Mouse (Mus musculus) embryo, embryonic 9.5 days (tissue): ENCODE data around the gene Sf1.
A peak's percentile ranks its signal among the peaks of the same experiment; 100 is the strongest.

Experiments used
- DNase-seq: peaks from one replicate; pipeline ENCODE4 v3.0.0-alpha.2; 2017; ENCODE audit errors: extremely low spot score

Sf1 gene

DNA sequence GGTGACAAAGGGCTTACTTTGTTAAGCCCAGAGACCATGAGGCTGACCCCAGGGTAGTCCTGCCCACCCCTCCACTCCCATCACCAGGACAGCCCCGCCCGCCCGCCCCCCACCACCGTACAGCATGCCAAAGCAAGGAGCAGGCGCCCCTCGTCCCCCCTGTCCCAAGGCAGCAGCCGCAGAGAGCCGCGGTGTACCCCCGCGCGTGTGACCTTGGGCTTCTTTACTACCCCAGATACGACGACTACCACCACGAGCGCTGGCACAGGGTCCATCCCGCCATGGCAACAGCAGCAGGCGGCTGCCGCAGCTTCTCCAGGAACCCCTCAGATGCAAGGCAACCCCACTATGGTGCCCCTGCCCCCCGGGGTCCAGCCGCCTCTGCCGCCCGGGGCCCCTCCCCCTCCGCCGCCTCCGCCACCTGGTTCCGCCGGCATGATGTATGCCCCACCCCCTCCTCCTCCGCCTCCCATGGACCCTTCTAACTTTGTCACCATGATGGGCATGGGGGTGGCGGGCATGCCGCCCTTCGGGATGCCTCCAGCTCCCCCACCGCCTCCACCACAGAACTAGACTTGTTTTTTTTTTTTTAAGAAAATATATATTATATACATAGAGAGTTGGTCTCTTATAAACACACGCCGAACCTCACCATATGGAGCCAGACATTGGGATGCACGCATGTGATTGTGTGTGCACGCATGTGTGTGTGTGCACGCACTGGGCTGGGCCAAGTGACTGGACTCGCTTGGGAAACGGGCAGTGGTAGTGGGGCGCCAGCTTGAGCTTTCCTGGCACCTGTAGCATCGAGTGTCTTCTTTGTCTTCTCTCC lies 12.1 kb downstream of the Sf1 start:
- DNase-seq = no peak

DNA sequence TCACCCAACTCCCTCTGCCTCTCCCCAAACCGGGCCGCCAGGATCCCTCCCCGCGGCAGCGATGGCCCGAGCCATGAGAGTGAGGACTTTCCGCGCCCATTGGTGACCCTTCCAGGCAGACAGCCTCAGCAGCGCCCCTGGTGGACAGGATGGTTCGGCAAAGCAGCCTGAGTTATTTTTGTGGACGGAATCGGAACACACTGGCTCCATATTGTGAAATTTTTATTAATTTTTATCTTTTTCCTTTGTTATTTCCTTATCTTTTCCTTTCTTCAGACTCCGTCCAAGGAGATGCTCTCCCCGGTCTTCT lies 12.7 kb downstream of the Sf1 start:
- peak; percentile 56 for DNase-seq

DNA sequence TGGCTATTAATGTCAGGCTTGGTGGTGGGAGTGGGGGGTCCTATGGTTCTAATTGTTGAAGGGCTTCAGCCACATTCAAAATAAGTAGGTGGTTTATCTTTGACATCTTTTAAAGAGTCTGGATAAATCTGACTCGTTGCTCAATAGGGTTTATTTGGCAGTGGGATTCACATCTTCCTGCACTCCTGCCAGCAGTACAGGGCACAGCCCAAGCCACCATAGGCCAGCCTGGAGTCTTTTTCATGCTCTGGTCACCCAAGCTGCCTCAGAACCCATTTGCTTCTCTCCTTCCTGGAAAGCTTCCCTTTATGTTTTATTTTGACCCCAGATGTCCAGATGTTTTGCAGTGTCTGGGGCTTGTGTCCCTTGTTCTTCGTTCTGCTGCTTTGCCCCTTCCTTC lies 13.2 kb downstream of the Sf1 start:
- no peak for DNase-seq

DNA sequence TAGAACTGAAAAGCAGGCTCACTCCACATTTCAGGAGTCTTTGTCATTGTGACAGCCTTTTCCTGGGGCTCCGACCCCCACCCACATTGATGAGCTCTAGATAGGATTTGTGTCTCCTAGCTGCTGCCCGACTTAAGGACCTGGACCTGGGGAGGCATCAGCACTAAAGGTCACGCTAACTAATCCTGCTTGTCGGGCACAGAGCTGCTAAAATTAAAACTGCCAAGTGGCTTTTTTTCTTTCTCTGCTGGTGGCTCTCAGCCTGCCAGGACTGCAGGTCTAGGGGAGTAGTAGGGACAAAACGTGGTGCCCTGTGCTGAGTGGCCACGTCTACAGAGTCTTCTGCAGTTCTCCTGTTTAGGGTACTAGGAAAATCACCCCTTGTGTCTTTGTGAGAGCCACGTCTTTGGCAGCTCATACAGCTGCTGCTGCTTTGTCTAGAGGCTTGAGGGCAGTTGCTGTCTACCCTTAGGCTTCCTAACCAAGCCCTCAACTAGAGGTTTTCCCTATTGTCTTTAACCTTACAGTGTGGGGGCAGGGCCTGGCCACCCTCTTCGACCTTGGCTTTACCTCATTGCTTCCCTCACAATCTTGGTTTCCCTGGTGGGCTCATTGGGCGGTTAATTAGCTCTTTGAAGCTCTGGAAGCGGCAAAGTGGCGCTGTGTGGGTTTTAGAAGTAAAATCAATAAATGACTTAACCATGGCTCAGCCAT lies 14.0 kb downstream of the Sf1 start:
- peak; percentile 33 for DNase-seq

DNA sequence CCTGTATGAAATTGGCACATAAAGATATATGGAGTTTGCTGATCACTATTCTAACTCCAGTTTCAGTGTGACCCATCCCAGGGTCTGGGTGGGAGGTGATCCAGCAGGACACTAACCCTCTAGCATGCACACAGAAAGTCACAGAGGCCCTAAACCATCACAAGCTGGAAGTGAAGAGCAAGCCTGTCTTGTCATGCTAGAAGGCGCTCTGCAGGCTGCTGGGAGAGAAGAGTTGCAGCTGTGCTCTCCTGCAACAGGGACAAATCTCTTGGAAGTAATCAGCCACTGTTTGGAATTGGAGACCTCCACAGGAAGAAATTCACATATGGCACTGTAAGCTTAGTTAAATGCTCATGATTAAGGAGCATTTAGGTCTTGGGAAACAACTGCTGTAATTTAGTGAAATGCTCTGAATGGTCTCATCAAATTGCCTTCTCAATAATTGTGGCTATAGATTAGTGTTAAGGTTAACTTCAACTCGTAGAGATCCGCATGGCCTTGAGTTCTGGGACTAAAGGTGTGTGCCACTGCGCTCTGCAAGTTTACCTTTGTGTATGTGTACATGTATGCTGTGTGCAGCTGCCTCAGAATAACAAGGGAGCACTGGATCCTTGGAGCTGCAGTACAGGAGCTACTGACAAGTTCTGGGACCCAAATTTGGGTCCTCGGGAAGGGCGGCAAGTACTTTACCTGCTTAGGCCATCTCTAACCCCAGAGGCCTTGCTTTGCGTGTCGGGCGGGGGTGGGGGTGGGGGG lies 17.1 kb downstream of the Sf1 start:
- DNase-seq = no peak

DNA sequence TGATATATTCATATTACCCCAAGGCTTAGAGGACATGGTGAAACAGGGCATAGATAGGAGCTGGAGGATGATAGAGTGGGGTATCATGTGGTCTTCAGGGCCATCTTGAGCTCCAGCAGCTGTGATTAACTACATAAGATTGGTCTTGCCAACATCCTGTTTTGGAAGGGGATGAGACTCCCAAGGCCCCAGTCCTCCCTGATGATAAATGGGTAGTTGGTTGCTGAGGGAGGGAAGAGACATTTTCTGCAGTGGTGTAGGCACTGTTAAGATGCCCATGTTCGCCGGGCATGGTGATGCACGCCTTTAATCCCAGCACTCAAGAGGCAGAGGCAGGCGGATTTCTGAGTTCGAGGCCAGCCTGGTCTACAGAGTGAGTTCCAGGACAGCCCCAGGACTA lies 17.7 kb downstream of the Sf1 start:
- no peak for DNase-seq

DNA sequence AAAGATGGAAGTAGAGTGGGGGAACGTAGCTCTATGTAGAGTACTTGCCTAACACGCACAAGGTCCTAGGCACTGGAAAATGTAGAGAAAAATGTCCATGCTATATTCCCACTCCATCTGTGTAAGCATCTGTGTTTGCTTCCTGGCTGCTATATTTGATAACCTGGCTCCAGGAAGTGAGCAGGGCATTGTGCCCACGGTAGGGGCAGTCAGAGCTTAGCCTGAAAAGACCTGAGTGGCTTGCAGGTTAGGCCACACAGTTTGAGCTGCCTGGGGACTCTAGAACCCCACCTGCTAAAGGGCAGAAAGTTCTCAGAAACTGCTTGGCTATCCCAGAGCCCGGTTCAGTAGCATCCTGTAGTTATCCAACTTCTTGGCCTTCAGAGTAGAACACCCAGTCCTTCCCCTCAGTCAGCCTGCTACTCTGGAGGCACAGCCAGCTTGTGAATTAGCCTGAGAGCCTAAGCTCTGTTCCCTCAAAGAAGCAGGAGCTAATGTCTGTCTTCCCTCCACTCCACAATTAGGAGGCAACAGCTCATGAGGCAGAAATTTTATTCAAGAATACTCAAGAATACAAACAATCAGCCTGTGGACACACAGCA lies 18.9 kb downstream of the Sf1 start:
- no peak for DNase-seq

DNA sequence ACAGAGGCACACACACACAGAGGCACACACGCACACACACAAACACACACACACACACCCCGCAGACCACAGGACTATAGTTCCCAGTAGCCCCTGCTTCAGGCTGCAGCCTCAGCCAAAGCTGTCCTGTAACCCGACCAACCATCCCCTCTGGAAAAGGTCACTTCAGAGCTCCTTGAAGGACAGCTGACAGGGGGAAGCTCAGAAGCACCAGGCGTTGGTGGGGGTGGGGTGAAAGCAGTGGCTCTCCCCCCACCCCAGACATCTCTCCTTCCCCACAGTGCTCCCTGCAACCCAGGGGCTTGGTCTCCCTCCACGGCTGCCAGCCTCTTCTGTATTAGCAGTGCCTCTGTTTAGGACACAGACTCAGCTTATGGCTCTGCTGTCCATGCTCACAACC lies 20.0 kb downstream of the Sf1 start:
- DNase-seq = no peak

DNA sequence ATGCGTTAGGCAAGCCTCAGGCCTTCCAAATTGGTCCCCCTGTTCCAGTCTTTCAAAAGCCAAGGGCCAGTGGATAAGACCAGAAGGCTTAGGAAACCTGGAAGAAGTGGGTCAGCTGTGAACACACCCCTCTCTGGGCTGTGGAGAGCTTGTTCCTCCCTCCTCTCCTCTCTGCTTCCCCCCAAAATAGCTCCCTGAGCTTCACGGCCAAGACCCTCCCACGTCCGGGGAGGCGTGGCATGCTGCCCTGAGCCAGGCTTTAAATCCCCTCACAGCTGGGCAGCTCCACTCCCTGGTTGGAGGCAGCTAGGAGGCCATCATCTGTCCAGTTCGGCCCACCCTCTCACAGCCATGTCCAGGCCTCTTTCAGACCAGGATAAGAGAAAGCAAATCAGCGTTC lies 20.6 kb downstream of the Sf1 start, which contains the start of gene Pygm:
Gene Pygm, plus strand, starts transcription at position 272 of the 400 bp plus-strand sequence.
- DNase-seq = peak; percentile 36

DNA sequence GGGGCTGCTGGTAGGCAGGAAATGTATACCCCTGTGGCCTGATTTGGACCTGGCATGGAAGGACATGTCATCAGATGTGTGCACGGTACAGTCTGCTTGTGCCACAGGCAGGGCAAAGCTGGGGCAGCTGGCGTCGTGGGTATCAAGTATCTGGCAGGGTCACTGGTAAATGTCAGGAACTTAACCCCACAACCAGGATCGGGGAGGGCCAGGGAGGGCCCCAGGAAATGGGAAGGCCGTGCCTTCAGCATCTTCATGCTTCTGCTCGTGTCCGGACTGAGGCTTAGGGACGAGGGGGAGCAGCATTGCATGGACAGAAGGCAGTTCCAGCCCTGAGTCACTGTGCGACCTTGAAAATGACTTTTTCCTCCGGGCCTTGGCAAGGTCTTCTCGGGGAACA lies 21.5 kb downstream of the Sf1 start:
- DNase-seq = no peak

DNA sequence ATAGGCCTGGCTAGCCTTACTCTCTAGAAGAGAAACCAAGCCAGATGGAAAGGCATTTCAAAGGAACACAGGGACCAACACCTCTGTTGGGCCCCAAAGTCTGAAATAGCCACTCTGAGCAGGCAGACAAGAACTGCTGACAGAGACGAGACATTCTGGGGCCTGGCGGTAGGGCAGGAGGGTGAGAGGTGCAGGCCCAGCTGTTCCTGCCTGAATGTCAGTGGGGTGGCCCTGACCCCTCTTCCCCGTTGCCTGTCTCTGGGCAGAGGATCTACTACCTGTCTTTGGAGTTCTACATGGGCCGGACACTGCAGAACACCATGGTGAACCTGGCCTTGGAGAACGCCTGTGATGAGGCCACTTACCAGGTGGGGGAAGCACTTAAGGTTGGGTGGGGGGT lies 21.9 kb downstream of the Sf1 start:
- DNase-seq = no peak

DNA sequence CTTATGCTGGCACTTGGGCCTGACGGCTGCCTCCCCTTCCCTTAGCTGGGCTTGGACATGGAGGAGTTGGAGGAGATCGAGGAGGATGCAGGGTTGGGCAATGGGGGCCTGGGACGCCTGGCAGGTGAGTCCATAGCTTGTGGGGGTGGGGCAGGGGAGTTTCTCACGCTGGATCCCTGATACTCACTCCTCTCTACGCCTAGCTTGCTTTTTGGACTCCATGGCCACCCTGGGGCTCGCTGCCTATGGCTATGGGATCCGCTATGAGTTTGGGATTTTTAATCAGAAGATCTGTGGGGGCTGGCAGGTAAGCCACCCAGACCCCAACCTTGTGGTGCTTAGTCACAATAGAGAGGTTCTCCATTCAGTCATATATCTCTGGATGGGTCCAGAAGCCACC lies 22.3 kb downstream of the Sf1 start:
- no peak for DNase-seq

DNA sequence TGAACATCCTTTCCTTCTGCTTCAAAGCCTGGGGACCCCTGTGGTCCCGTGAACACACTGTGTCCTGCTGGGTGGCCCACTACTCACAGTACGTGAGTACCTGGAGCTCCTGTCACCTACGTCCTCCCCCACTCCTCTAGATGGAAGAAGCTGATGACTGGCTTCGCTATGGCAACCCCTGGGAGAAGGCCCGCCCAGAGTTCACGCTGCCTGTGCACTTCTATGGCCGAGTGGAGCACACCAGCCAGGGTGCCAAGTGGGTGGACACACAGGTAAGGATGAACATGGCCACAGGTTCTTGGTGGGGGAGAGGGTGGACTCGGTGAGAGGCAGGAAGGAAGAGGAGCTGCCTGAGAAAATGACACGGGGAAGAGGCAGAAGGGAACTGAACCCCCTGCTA lies 22.7 kb downstream of the Sf1 start:
- DNase-seq = no peak

DNA sequence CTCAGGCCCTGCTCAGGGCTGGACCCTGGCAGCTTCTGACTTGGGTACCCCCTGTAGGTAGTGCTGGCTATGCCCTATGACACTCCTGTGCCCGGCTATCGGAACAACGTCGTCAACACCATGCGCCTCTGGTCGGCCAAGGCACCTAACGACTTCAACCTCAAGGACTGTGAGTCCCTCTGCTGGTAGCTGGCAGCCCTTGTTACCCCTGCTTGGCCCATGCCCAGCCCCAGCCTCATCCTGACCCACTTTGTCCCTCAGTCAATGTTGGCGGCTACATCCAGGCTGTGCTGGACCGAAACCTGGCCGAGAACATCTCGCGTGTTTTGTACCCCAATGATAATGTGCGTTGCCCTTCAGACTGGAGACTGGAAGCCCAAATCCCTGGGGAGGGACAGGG lies 24.5 kb downstream of the Sf1 start:
- DNase-seq = no peak

DNA sequence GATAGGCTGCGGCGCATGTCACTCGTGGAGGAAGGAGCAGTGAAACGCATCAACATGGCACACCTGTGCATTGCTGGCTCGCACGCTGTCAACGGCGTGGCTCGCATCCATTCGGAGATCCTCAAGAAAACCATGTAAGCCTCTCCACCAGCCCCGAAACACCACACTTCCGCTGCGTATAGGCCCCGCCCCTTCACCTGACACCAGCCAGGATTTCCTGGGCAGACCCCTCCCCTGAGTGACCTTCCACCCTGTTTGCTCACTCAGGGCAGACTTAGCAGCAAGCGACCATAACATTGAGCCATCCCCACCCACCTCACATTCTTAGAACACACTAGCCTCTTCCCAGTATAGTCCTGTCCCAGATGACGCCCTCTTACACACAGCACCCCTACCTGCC lies 26.3 kb downstream of the Sf1 start:
- DNase-seq = peak; percentile 57

DNA sequence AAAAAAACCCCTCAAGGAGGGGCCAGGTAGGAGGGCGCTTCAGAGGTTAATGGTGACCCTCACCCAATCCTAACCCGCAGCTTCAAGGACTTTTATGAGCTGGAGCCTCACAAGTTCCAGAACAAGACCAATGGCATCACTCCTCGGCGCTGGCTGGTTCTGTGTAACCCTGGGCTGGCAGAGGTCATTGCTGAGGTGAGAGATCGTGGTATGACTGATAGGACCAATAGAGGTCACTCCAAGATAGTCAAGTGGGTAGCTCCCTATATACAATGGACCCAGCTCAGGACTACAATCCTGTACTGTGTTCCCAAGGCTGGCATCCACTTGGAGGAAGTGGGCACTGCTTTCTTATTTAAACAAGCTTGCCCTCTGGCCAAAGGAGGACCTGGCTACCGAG lies 26.8 kb downstream of the Sf1 start:
- no peak for DNase-seq

DNA sequence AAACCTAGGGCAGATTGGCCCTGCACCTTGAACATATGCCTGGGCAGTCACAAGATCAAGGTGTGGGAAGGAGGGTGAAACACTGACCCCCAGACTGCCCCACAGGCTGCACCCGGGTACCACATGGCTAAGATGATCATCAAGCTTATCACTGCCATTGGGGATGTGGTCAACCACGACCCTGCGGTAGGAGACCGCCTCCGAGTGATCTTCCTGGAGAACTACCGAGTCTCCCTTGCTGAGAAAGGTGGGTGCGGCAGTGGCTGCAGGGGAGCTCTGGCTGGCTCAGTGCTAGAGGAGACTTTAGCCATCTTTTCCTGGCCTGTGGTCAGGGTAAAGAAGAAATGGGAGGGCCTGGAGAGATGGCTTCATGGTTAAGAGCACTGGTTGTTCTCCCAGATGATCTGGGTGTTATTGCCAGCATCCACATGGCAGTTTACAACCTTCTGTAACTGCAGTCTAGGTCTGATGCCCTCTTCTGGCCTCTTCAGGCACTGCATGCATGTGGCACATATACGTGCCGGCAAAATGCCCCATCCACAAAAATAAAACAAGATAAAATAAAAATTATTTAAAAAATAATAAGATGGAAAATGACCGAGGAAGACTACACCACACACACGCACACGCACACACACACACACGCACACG lies 29.4 kb downstream of the Sf1 start:
- no peak for DNase-seq

DNA sequence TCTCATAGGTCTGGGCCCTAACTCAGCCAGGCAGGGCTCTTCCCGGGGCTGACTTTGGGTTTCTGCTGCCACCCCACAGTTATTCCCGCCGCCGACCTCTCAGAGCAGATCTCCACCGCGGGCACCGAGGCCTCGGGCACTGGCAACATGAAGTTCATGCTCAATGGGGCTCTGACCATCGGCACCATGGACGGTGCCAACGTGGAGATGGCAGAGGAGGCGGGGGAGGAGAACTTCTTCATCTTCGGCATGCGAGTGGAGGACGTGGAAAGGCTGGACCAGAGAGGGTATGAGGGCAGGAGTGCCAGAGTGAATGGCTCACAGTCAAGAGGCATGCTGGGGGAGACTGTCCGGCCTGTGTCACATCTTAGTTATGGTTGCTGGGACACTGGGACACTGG lies 30.1 kb downstream of the Sf1 start:
- DNase-seq = no peak

DNA sequence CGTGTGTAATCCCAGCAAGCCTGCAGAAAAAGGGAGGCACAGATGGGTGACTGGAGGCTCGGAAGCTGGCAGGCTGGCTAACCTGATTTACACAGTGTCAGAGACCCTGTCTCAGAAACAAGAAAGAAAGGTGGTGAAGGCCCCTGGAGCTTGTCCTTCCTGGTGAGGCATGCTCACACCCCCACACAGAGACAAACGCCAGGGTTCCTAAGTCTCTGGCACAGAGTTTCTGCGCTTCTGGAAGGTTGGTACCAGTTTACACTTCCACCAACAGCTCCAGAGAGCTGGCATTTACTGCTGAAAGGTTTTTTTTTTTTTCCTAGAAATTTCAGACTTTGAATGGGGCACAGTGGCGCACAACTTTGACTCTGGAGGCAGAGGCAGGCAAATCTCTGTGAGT lies 32.7 kb downstream of the Sf1 start:
- DNase-seq = no peak

DNA sequence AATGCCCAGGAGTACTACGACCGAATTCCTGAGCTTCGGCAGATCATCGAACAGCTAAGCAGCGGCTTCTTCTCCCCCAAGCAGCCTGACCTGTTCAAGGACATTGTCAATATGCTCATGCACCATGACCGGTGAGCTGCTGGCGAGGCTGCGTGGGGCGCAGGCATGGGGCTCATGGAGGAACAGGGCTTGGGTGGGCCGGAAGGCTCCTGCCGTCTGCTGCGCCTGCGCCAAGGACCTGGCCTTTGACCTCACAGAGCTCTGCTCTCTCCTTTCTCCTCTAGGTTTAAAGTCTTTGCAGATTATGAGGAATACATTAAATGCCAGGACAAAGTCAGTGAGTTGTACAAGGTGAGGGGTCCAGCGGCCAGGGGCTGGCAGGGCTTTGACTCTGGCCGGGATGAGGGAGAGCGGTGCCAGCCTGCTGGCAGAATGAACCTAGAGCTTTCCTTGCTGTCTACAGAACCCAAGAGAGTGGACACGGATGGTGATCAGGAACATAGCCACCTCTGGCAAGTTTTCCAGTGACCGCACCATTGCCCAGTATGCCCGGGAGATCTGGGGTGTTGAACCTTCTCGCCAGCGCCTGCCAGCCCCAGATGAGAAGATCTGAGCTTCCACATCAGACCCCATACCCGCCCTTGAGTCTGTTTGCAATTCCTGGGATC lies 34.2 kb downstream of the Sf1 start:
- DNase-seq = no peak
